Mouse (Mus musculus) ES-E14 (cell line): ENCODE data around the gene Gpr146.

Source experiments
- CHD2 ChIP-seq: IDR thresholded peaks from 2 replicates; pipeline ENCODE4 v1.6.1; 2014; ENCODE audit warnings: mild to moderate bottlenecking, low read depth, low read length, inconsistent platforms
- HCFC1 ChIP-seq: IDR thresholded peaks from 2 replicates; pipeline ENCODE4 v1.6.1; 2012; ENCODE audit warnings: low read length, inconsistent platforms, borderline replicate concordance; ENCODE audit not compliant: insufficient read depth
- ZC3H11A ChIP-seq: IDR thresholded peaks from 2 replicates; pipeline ENCODE4 v1.6.1; 2012; ENCODE audit warnings: low read depth, mild to moderate bottlenecking, inconsistent platforms, low read length, borderline replicate concordance

DNA sequence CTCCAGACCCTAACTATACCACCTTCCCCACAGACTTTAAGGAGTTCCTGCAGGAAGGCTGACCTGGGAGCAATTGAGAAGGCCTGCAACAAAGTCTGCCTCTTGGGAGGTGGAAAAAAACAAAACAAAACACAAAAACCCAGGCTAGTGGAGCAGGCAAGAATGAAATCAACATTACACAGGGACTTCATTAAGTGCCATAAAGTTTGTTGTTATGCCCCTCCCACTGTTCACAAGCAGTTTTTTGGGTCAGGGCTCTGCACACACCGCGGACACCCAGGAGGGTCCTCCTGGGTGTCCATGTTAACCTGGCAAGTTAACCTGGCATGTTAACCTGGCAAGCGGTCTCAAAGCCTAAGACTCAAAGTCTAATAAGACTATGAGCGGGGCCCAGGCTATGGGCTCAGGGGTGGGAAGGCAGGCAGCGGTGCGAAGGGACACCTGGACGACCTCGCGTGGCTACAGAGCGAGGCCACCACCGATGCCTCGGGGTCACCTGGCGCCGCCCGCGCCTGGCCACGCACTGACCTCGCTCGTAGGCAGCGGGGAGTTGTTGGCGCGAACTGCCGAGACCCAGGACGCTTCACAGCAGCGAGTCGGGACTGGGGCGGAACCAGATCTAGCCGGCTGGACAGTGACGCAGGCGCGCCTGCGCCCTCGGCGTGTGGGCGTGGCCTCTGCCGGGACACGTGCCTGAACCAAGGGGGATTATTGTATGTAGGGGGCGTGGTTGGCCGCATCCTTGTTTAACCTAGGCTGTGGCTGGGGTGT lies 5.7 kb upstream of the Gpr146 start:
- TF ChIP-seq ZC3H11A (no peak), HCFC1 (no peak), CHD2 (no peak)
